Mouse (Mus musculus) forebrain, embryonic 14.5 days (tissue): ENCODE results near the gene Zdhhc8. TPM values are rescaled to one million over a fixed set of nuclear protein-coding genes. Genes with fewer than 3 reads are reported as not detected.
A peak's percentile ranks its signal among the peaks of the same experiment; 100 is the strongest.

Source experiments
- ATAC-seq: fragments of 200-750 bp; cut with Nextera tagmentation; 2 replicates; pipeline ENCODE4 v1.8.0; 2017; ENCODE audit warnings: mild to moderate bottlenecking, moderate library complexity
- DNase-seq: peaks from one replicate; pipeline ENCODE4 v3.0.0-alpha.2; 2015; ENCODE audit warnings: low spot score
- H3K27ac ChIP-seq: fragments of 300-500 bp; sonication (generic); 2 replicates; pipeline ENCODE4 v1.5.1; 2014; ENCODE audit warnings: low read depth, mild to moderate bottlenecking, control low read depth, low read length, moderate library complexity
- H3K27me3 ChIP-seq: fragments of 300-500 bp; sonication (generic); replicated peaks from 2 replicates; pipeline ENCODE4 v1.6.1; 2014; ENCODE audit warnings: low read length, control low read depth, mixed read lengths; ENCODE audit not compliant: control insufficient read depth, insufficient read depth
- H3K36me3 ChIP-seq: fragments of 300-500 bp; sonication (generic); 2 replicates; pipeline ENCODE4 v1.6.1; 2014; ENCODE audit warnings: low read length, control low read depth; ENCODE audit not compliant: control insufficient read depth, insufficient read depth
- H3K4me1 ChIP-seq: fragments of 300-500 bp; sonication (generic); 2 replicates; pipeline ENCODE4 v1.6.1; 2014; ENCODE audit warnings: antibody characterized with exemption, low read length, control low read depth; ENCODE audit not compliant: control insufficient read depth, insufficient read depth
- H3K4me2 ChIP-seq: fragments of 300-500 bp; sonication (generic); 2 replicates; pipeline ENCODE4 v1.6.1; 2014; ENCODE audit warnings: mild to moderate bottlenecking, control low read depth, low read length
- H3K4me3 ChIP-seq: fragments of 300-500 bp; sonication (generic); 2 replicates; pipeline ENCODE4 v1.5.1; 2014; ENCODE audit warnings: low read depth, low read length, control low read depth
- H3K9ac ChIP-seq: fragments of 300-500 bp; sonication (generic); 2 replicates; pipeline ENCODE4 v1.6.1; 2014; ENCODE audit warnings: mild to moderate bottlenecking, low read length, control low read depth, moderate library complexity
- H3K9me3 ChIP-seq: fragments of 300-500 bp; sonication (generic); replicated peaks from 2 replicates; pipeline ENCODE4 v1.6.1; 2016; ENCODE audit warnings: low read length, control low read depth, mixed read lengths; ENCODE audit not compliant: control insufficient read depth
- WGBS: fragments of 180-500 bp; shearing (Covaris S2); extraction: QIAGEN DNeasy Blood & Tissue Kit; methylation state at CpG from one replicate; pipeline ENCODE4 v1.1.7; 2014; 5-methylcytosine and 5-hydroxymethylcytosine counted together
- polyA plus RNA-seq: library from polyadenylated mRNA; unstranded; fragments of >200 nt; fragmentation: Nextera tagmentation; extraction: Ambion mirVana; gene quantifications from 2 replicates; pipeline ENCODE4 v1.2.1, GENCODE M21; 2014

Zdhhc8 gene
- polyA plus RNA-seq, 1 experiment from 2014 or later, result 5.9 TPM

- H3K9ac ChIP-seq, result no peak overlapping the region
- H3K4me2 ChIP-seq, result no peak overlapping the region
- DNase-seq (peak; percentile 66), ATAC-seq (peak; percentile 74)
- peaks cover 17% of the 10 kb centered on the region for H3K4me1 ChIP-seq
- no peaks in the 10 kb centered on the region for H3K9me3 ChIP-seq
- H3K27me3 ChIP-seq, result no peaks in the 10 kb centered on the region
- WGBS, result 41% methylated on average over 5 of the region's 5 CpGs
- no peaks in the 10 kb centered on the region for H3K36me3 ChIP-seq
- H3K27ac ChIP-seq, result peak overlapping the region; percentile 63
- no peak overlapping the region for H3K4me3 ChIP-seq
Measured at GRCm38 (mm10) chr16:18195068-18195467, 39.9 kb downstream of the Zdhhc8 start.

- Histone ChIP-seq H3K9me3 (no peaks in the 10 kb centered on the region), H3K27ac (peak overlapping the region; percentile 63), H3K27me3 (no peaks in the 10 kb centered on the region), H3K4me3 (no peak overlapping the region), H3K4me2 (no peak overlapping the region), H3K4me1 (peaks cover 17% of the 10 kb centered on the region), H3K36me3 (no peaks in the 10 kb centered on the region), H3K9ac (no peak overlapping the region; the same call in 1 of the 2 replicates)
- peak; percentile 22; the same call in 1 of the 2 replicates for ATAC-seq
- WGBS, result 77% methylated on average over 15 of the region's 15 CpGs
- DNase-seq, result peak; percentile 39
Measured at GRCm38 (mm10) chr16:18194208-18194985, 40.5 kb downstream of the Zdhhc8 start.

DNA sequence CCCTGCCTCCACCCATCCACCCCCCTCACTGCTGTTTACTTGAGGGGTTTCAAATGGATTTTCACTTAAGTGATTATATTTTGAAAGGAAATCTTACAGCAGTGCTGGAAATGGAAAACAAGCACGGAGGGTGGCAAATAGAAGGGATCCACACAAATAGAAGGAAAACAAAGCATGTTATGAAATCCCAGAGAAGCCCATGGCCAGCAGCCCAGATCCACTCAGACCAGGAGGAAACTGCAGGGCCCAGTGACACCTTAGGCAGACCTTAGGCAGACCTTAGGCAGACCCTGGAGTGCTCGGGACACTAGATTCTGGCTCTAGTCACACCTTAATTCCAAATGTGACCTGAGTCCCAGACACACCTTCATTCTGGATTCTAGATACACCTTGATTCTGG is 43.9 kb downstream of the Zdhhc8 start:
- Histone ChIP-seq H3K27me3 (no peaks in the 10 kb centered on the region), H3K36me3 (no peaks in the 10 kb centered on the region), H3K4me1 (peaks cover 10% of the 10 kb centered on the region), H3K9ac (no peak overlapping the region), H3K27ac (no peak overlapping the region), H3K9me3 (no peaks in the 10 kb centered on the region), H3K4me3 (no peak overlapping the region), H3K4me2 (no peak overlapping the region)
- ATAC-seq (no peak), DNase-seq (no peak)
- WGBS, result 74% methylated on average over 2 of the region's 2 CpGs

GRCm38 (mm10) chr16:18187221-18187620 is 47.7 kb downstream of the Zdhhc8 start:
- no peak overlapping the region for H3K4me3 ChIP-seq
- DNase-seq (no peak), ATAC-seq (no peak)
- H3K27me3 ChIP-seq, result no peaks in the 10 kb centered on the region
- WGBS, result 96% methylated on average over 3 of the region's 3 CpGs
- no peak overlapping the region for H3K9ac ChIP-seq
- H3K9me3 ChIP-seq, result no peaks in the 10 kb centered on the region
- no peaks in the 10 kb centered on the region for H3K4me1 ChIP-seq
- no peaks in the 10 kb centered on the region for H3K36me3 ChIP-seq
- H3K4me2 ChIP-seq, result no peak overlapping the region
- no peak overlapping the region for H3K27ac ChIP-seq

DNA sequence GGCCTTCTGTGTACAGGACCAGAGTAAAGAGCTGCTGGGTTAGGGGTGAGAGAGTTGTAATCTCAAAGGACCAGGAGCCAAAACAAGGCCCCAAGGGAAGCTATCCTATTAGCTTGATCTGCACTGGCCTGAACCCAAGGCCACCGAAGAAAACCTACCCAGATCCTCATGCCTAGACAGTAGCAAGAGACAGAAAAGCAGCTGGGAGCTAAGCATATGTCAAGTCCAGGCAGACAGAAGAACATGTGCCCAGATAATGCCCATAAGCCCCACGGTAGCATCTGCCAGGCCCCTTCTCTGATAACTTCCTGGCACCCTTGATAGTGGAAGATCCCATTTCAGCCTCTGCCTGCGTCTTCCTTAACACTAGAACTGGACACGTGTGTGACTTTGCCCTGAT is 48.1 kb downstream of the Zdhhc8 start:
- H3K36me3 ChIP-seq, result no peaks in the 10 kb centered on the region
- no peak for ATAC-seq
- DNase-seq, result no peak
- H3K9me3 ChIP-seq, result no peaks in the 10 kb centered on the region
- H3K27me3 ChIP-seq, result no peaks in the 10 kb centered on the region
- H3K4me2 ChIP-seq, result no peak overlapping the region
- no peak overlapping the region for H3K9ac ChIP-seq
- no peak overlapping the region for H3K27ac ChIP-seq
- WGBS, result 95% methylated on average over 4 of the region's 4 CpGs
- H3K4me1 ChIP-seq, result no peaks in the 10 kb centered on the region
- H3K4me3 ChIP-seq, result no peak overlapping the region

DNA sequence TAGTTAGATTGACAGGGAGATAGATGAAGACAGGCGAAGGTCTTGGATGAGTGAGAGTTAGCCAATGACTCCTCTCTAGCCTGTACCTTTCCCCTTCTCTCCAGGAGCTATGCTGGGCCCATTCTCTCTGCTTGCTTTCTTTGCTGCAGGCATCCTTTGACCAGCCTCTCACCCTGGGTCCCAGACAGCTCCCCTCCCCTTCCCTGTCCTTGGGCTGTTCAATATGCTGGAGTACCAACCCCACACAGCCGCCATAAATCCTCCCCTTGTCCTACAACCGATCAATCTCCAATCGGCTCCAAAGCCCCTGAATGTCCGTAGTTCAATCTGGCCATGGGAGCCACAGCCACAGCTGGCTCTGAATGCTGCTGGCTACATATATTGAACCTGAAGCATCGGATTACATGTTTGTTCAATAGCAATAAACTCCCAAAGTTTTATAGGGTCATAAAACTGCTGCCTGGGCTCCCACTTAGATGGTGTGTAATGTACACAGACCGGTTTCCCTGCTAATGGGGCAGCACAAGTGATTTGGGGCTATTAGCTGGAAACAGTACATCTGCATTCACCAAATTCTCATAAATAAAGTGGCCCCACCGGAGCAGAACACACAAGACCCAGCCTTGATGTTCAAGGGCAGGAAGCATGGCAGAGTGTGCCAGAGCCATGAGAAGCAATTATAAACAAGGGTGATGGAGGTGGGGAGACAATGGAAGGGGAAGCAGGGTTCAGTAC is 49.1 kb downstream of the Zdhhc8 start:
- no peaks in the 10 kb centered on the region for H3K36me3 ChIP-seq
- H3K4me1 ChIP-seq, result no peaks in the 10 kb centered on the region
- no peak overlapping the region for H3K4me3 ChIP-seq
- DNase-seq (no peak), ATAC-seq (no peak)
- H3K27ac ChIP-seq, result no peak overlapping the region
- no peaks in the 10 kb centered on the region for H3K9me3 ChIP-seq
- H3K9ac ChIP-seq, result no peak overlapping the region
- no peaks in the 10 kb centered on the region for H3K27me3 ChIP-seq
- H3K4me2 ChIP-seq, result no peak overlapping the region
- 90% methylated on average over 8 of the region's 8 CpGs for WGBS

GRCm38 (mm10) chr16:18182766-18183165 is 52.2 kb downstream of the Zdhhc8 start:
- ATAC-seq (no peak), DNase-seq (no peak)
- no peaks in the 10 kb centered on the region for H3K4me1 ChIP-seq
- WGBS, result 80% methylated on average over 8 of the region's 8 CpGs
- H3K27me3 ChIP-seq, result no peaks in the 10 kb centered on the region
- no peaks in the 10 kb centered on the region for H3K36me3 ChIP-seq
- H3K9me3 ChIP-seq, result no peaks in the 10 kb centered on the region
- H3K4me2 ChIP-seq, result no peak overlapping the region
- H3K4me3 ChIP-seq, result no peak overlapping the region
- no peak overlapping the region for H3K27ac ChIP-seq
- no peak overlapping the region for H3K9ac ChIP-seq

DNA sequence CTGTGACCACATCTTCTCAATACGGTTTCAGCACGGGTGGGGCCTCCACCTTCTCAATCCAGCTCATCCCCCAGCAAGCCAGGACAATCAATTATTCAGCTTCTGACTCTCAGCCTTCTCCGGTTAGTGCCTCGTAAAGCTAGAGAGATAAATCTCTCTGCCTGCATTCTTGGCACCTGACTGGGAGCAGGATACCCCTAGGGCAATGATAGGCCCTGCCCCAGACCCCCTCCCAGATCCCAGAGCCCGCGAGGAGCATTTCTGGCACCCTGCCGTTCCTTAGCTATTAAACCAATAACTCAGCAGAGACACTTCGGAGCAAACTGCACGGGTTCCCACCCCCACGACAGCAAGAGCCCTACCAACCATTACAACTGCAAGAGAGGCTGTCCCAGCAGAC is 53.5 kb downstream of the Zdhhc8 start:
- no peaks in the 10 kb centered on the region for H3K36me3 ChIP-seq
- H3K27ac ChIP-seq, result no peak overlapping the region
- H3K4me2 ChIP-seq, result no peak overlapping the region
- no peak overlapping the region for H3K4me3 ChIP-seq
- no peak overlapping the region for H3K9ac ChIP-seq
- H3K27me3 ChIP-seq, result no peaks in the 10 kb centered on the region
- DNase-seq (no peak), ATAC-seq (no peak)
- no peaks in the 10 kb centered on the region for H3K9me3 ChIP-seq
- H3K4me1 ChIP-seq, result no peaks in the 10 kb centered on the region
- WGBS, result 59% methylated on average over 10 of the region's 10 CpGs

- DNase-seq (no peak), ATAC-seq (no peak)
- no peaks in the 10 kb centered on the region for H3K9me3 ChIP-seq
- H3K36me3 ChIP-seq, result no peaks in the 10 kb centered on the region
- H3K9ac ChIP-seq, result no peak overlapping the region
- H3K4me2 ChIP-seq, result no peak overlapping the region
- no peak overlapping the region for H3K27ac ChIP-seq
- no peak overlapping the region for H3K4me3 ChIP-seq
- H3K4me1 ChIP-seq, result no peaks in the 10 kb centered on the region
- H3K27me3 ChIP-seq, result no peaks in the 10 kb centered on the region
- WGBS, result 4% methylated on average over 2 of the region's 2 CpGs
Measured at GRCm38 (mm10) chr16:18179591-18179990, 55.3 kb downstream of the Zdhhc8 start.
